Mouse (Mus musculus) kidney, postnatal 0 days (tissue): ENCODE measurements around the gene Csmd2. TPM values are rescaled to one million over a fixed set of nuclear protein-coding genes. Genes with fewer than 3 reads are reported as not detected.

Source experiments
- ATAC-seq: fragments of 200-750 bp; cut with Nextera tagmentation; replicated peaks from 2 replicates; pipeline ENCODE4 v1.8.0; 2017; ENCODE audit warnings: low read depth, moderate number of reproducible peaks, moderate TSS enrichment, moderate library complexity; ENCODE audit not compliant: low FRiP score
- DNase-seq: peaks from one replicate; pipeline ENCODE4 v3.0.0-alpha.2; 2016; ENCODE audit warnings: low spot score
- H3K27ac ChIP-seq: fragments of 300-500 bp; sonication (generic); 2 replicates; pipeline ENCODE4 v1.5.1; 2014; ENCODE audit warnings: mild to moderate bottlenecking
- H3K27me3 ChIP-seq: fragments of 300-500 bp; sonication (generic); 2 replicates; pipeline ENCODE4 v1.6.1; 2014; ENCODE audit warnings: low read length, mixed read lengths; ENCODE audit not compliant: insufficient read depth
- H3K36me3 ChIP-seq: fragments of 300-500 bp; sonication (generic); 2 replicates; pipeline ENCODE4 v1.6.1; 2014; ENCODE audit warnings: low read length, mixed read lengths; ENCODE audit not compliant: insufficient read depth
- H3K4me1 ChIP-seq: fragments of 300-500 bp; sonication (generic); replicated peaks from 2 replicates; pipeline ENCODE4 v1.6.1; 2014; ENCODE audit warnings: antibody characterized with exemption, low read length, mixed read lengths; ENCODE audit not compliant: insufficient read depth
- H3K4me2 ChIP-seq: fragments of 300-500 bp; sonication (generic); 2 replicates; pipeline ENCODE4 v1.6.1; 2014; ENCODE audit warnings: mild to moderate bottlenecking, low read length, moderate library complexity, mixed read lengths
- H3K4me3 ChIP-seq: fragments of 300-500 bp; sonication (generic); replicated peaks from 2 replicates; pipeline ENCODE4 v1.5.1; 2014; ENCODE audit warnings: low read depth, low read length
- H3K9ac ChIP-seq: fragments of 300-500 bp; sonication (generic); 2 replicates; pipeline ENCODE4 v1.6.1; 2014; ENCODE audit warnings: low read depth, low read length
- H3K9me3 ChIP-seq: fragments of 300-500 bp; sonication (generic); replicated peaks from 2 replicates; pipeline ENCODE4 v1.6.1; 2016; ENCODE audit warnings: low read length, inconsistent platforms, mixed read lengths
- CTCF ChIP-seq: IDR thresholded peaks from 2 replicates; pipeline ENCODE4 v1.5.1; 2016; ENCODE audit warnings: antibody characterized with exemption, low read depth, mild to moderate bottlenecking, moderate library complexity
- WGBS: fragments of 180-500 bp; shearing (Covaris S2); extraction: QIAGEN DNeasy Blood & Tissue Kit; methylation state at CpG from one replicate; pipeline ENCODE4 v1.1.7; 2014; 5-methylcytosine and 5-hydroxymethylcytosine counted together
- polyA plus RNA-seq: library from polyadenylated mRNA; unstranded; fragments of >200 nt; fragmentation: Nextera tagmentation; extraction: Ambion mirVana; gene quantifications from 2 replicates; pipeline ENCODE4 v1.2.1, GENCODE M21; 2015

The Csmd2 gene
- polyA plus RNA-seq, 1 experiment from 2014 or later, result 0.05 TPM

- Histone ChIP-seq H3K4me3 (no peak overlapping the region), H3K27me3 (no peaks in the 10 kb centered on the region), H3K9ac (no peak overlapping the region), H3K36me3 (no peaks in the 10 kb centered on the region), H3K9me3 (no peaks in the 10 kb centered on the region), H3K4me2 (no peak overlapping the region), H3K27ac (no peak overlapping the region), H3K4me1 (no peaks in the 10 kb centered on the region)
- ATAC-seq, result no peak
- no peak for DNase-seq
- TF ChIP-seq CTCF, result no peak
- WGBS, result 51% methylated on average over 4 of the region's 4 CpGs
These were observed 339.1 kb downstream of the Csmd2 start for GRCm38 (mm10) chr4:128326755-128327154.

- no peak overlapping the region for H3K27ac ChIP-seq
- no peaks in the 10 kb centered on the region for H3K27me3 ChIP-seq
- ATAC-seq, result no peak
- H3K9me3 ChIP-seq, result no peaks in the 10 kb centered on the region
- no peak overlapping the region for H3K4me2 ChIP-seq
- DNase-seq, result no peak
- H3K9ac ChIP-seq, result no peak overlapping the region
- no peak overlapping the region for H3K4me3 ChIP-seq
- 86% methylated on average over 6 of the region's 6 CpGs for WGBS
- H3K4me1 ChIP-seq, result no peaks in the 10 kb centered on the region
- H3K36me3 ChIP-seq, result no peaks in the 10 kb centered on the region
- no peak for TF ChIP-seq CTCF
These were observed 339.8 kb downstream of the Csmd2 start for GRCm38 (mm10) chr4:128327421-128327820.

DNA sequence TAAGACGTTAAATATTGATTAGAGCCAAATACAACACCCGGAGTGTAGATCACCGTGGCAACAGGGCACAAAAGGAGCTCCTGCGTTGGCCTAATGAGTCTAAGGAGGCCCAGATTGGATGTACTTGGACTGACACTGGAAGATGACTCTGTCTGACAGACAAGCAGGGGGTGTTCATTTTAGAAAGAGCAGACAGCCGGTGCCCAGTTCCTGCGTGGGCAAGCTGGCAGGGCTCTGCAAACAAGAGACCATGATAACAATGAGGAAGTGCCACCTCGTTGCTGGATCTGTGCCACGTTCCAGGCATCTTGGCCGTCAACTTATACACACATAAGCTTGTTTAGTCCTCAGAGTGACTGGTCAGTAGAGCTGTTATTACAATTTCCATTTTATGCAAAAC, 342.9 kb downstream of the Csmd2 start:
- 82% methylated on average over 9 of the region's 9 CpGs for WGBS
- no peak overlapping the region for H3K9ac ChIP-seq

GRCm38 (mm10) chr4:128340457-128340856, 352.8 kb downstream of the Csmd2 start:
- no peak overlapping the region for H3K27ac ChIP-seq
- H3K4me3 ChIP-seq, result no peak overlapping the region
- no peaks in the 10 kb centered on the region for H3K9me3 ChIP-seq
- no peak for TF ChIP-seq CTCF
- no peak overlapping the region for H3K4me2 ChIP-seq
- DNase-seq (no peak), ATAC-seq (no peak)
- H3K9ac ChIP-seq, result no peak overlapping the region
- WGBS, result 86% methylated on average over 7 of the region's 7 CpGs
- H3K36me3 ChIP-seq, result no peaks in the 10 kb centered on the region
- no peaks in the 10 kb centered on the region for H3K27me3 ChIP-seq
- no peaks in the 10 kb centered on the region for H3K4me1 ChIP-seq

More for the DNA sequence above, 342.9 kb downstream of the Csmd2 start:
- Histone ChIP-seq H3K27me3 (no peaks in the 10 kb centered on the region), H3K36me3 (no peaks in the 10 kb centered on the region), H3K4me1 (no peaks in the 10 kb centered on the region), H3K9me3 (no peaks in the 10 kb centered on the region), H3K4me2 (no peak overlapping the region), H3K4me3 (no peak overlapping the region), H3K27ac (no peak overlapping the region)
- ATAC-seq, result no peak
- no peak for DNase-seq
- no peak for TF ChIP-seq CTCF

GRCm38 (mm10) chr4:128341315-128341714, 353.7 kb downstream of the Csmd2 start:
- H3K9ac ChIP-seq, result no peak overlapping the region
- WGBS, result 50% methylated on average over 7 of the region's 7 CpGs
- no peak for TF ChIP-seq CTCF
- DNase-seq (no peak), ATAC-seq (no peak)
- no peaks in the 10 kb centered on the region for H3K4me1 ChIP-seq
- H3K27ac ChIP-seq, result no peak overlapping the region
- H3K9me3 ChIP-seq, result no peaks in the 10 kb centered on the region
- no peaks in the 10 kb centered on the region for H3K27me3 ChIP-seq
- H3K4me3 ChIP-seq, result no peak overlapping the region
- no peak overlapping the region for H3K4me2 ChIP-seq
- H3K36me3 ChIP-seq, result no peaks in the 10 kb centered on the region

- Histone ChIP-seq H3K4me2 (no peak overlapping the region), H3K36me3 (no peaks in the 10 kb centered on the region), H3K9me3 (no peaks in the 10 kb centered on the region), H3K9ac (no peak overlapping the region), H3K4me3 (no peak overlapping the region), H3K27ac (no peak overlapping the region), H3K4me1 (no peaks in the 10 kb centered on the region), H3K27me3 (no peaks in the 10 kb centered on the region)
- no peak for TF ChIP-seq CTCF
- DNase-seq (no peak), ATAC-seq (no peak)
- WGBS, result 45% methylated on average over 1 of the region's 1 CpGs
These were observed 354.6 kb downstream of the Csmd2 start for GRCm38 (mm10) chr4:128342208-128342607.

GRCm38 (mm10) chr4:128358751-128359150, 371.1 kb downstream of the Csmd2 start:
- WGBS, result 79% methylated on average over 11 of the region's 11 CpGs
- Histone ChIP-seq H3K4me2 (no peak overlapping the region), H3K27me3 (no peaks in the 10 kb centered on the region), H3K9me3 (no peaks in the 10 kb centered on the region), H3K9ac (no peak overlapping the region), H3K4me3 (no peak overlapping the region), H3K4me1 (no peaks in the 10 kb centered on the region), H3K36me3 (no peaks in the 10 kb centered on the region), H3K27ac (no peak overlapping the region)
- ATAC-seq, result no peak
- TF ChIP-seq CTCF, result no peak
- no peak for DNase-seq
